Mouse (Mus musculus) central nervous system, embryonic 18 days (tissue): ENCODE measurements around the gene App. TPM values are rescaled to one million over a fixed set of nuclear protein-coding genes. Genes with fewer than 3 reads are reported as not detected.

Source experiments
- polyA plus RNA-seq: library from polyadenylated mRNA; depleted of rRNA; stranded (reverse); fragments of >200 nt; gene quantifications from 2 replicates; pipeline ENCODE4 v1.2.3, GENCODE M21; 2012; rRNA removed

App gene
- 480 and 482 TPM in 2 replicates for polyA plus RNA-seq

DNA sequence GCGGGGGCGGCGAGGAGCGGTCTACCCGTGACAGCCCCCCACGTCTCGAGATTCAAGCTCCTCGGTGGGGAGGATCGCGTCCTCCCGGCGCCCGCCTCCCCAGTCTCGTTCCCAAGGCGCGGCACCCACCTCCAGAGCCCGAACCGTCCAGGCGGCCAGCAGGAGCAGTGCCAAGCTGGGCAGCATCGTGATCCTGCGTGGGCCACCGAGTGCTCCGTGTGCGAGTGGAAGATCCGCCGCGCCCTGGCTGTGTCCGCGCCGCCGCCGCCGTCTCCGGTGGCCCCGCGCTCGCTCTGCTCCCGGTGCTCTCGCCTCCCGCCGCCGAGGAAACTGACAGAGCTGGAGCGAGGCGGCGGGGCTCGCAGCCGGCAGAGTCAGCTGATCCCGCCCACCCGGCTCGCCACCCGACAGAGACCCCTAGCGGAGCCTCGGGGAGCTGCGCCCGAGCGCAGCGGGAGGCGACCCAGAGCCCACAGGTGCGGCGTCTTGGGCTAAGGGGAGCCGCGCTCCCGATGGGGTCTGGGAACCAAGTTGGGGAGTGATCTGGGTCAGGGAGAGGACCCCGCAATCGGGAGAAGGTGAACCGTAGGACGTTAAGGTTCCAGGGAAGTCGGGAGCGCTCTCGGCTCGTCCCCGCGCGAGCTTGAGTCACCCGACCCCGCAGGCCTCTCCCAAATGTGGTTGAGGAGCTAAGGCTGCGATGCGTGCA is at the start of gene App:
TSS of gene App (minus strand) at position 394 of the 709 bp plus-strand sequence.

